17 mouse cellular contexts compared by ENCODE assay signal in genomic region chr9:77782201-77782600, GRCm38 (mm10). TPM values are rescaled to one million over a fixed set of nuclear protein-coding genes. Genes with fewer than 3 reads are reported as not detected.
DNase-seq lines count a peak whose midpoint lies in the region; ATAC-seq lines count a peak whose summit lies in the region.
"Had no signal": no experiment of that assay in that cellular context is flagged by ENCODE, and none has a peak within 500 bp of the region (broad histone marks: within the 10 kb centered on the region; RNA-seq: fewer than 3 reads in every experiment).

No protein-coding gene starts in this region.

- no peaks in the 10 kb centered on the region for H3K9me3 ChIP-seq in intestine, embryonic 16.5 days (ENCODE audit: control insufficient read depth, low read length)
- H3K9me3 ChIP-seq: embryonic facial prominence, embryonic 15.5 days; forebrain, embryonic 12.5 days; heart, embryonic 15.5 days; hindbrain, embryonic 10.5 days had no signal

- peak; percentile 66 for ATAC-seq in intestine, embryonic 16.5 days
- ATAC-seq in megakaryocyte-erythroid progenitor cell, adult 5-6 weeks (replicated peaks; ENCODE audit: low FRiP score, low TSS enrichment, poor library complexity, severe bottlenecking), result no peak
- ATAC-seq: CD4-positive, CD25-positive, alpha-beta regulatory T cell, adult 4 months had no signal

- WGBS in intestine, embryonic 16.5 days, result 43% methylated on average over 4 of the region's 4 CpGs

- no peak overlapping the region for H3K9ac ChIP-seq in intestine, embryonic 16.5 days (ENCODE audit: low read depth, low read length)
- H3K9ac ChIP-seq: embryonic facial prominence, embryonic 15.5 days; forebrain, embryonic 12.5 days; heart, embryonic 15.5 days; liver, embryonic 14.5 days had no signal

- peak; percentile 78 to 91 for DNase-seq in kidney, adult 8-10 months
- DNase-seq in kidney, postnatal 36 days, result peak; percentile 71 to 91
- DNase-seq in splenic B cell, adult 2 months (ENCODE audit: low read depth, low spot score), result peak; percentile 35
- DNase-seq in frontal cortex, adult 2 months (ENCODE audit: extremely low spot score in 1 of 2, low spot score in 1 of 2), result no peak
- DNase-seq in urinary bladder, postnatal 4 days (ENCODE audit: low spot score in 2 of 2), result no peak
- DNase-seq: adrenal gland, postnatal 10 days; cerebellum, adult 8-10 months; heart, adult 11 months; left cerebral cortex, postnatal 4 days had no signal

- peaks cover 4% of the 10 kb centered on the region; the same call in 1 of the 2 replicates for H3K4me1 ChIP-seq in intestine, embryonic 16.5 days (ENCODE audit: control insufficient read depth, insufficient read depth, low read length)
- H3K4me1 ChIP-seq: embryonic facial prominence, embryonic 15.5 days; forebrain, embryonic 12.5 days; hindbrain, embryonic 10.5 days had no signal

- no peak overlapping the region for H3K4me3 ChIP-seq in intestine, embryonic 16.5 days (ENCODE audit: low read length)
- H3K4me3 ChIP-seq: embryonic facial prominence, embryonic 15.5 days; forebrain, embryonic 12.5 days; heart, embryonic 15.5 days; hindbrain, embryonic 10.5 days had no signal

- H3K36me3 ChIP-seq in intestine, embryonic 16.5 days (ENCODE audit: control insufficient read depth, insufficient read depth, low read length), result peaks cover 2% of the 10 kb centered on the region; the same call in 1 of the 2 replicates
- peaks cover 8% of the 10 kb centered on the region for H3K36me3 ChIP-seq in splenic B cell, adult 2 months (ENCODE audit: control insufficient read depth, insufficient read depth, low read length, poor library complexity, severe bottlenecking)

- peak overlapping the region; percentile 77; the same call in 1 of the 2 replicates for H3K27ac ChIP-seq in intestine, embryonic 16.5 days (ENCODE audit: low read length)
- H3K27ac ChIP-seq: embryonic facial prominence, embryonic 15.5 days; forebrain, embryonic 12.5 days; hindbrain, embryonic 10.5 days; liver, embryonic 14.5 days had no signal

- H3K27me3 ChIP-seq in intestine, embryonic 16.5 days (replicated peaks; ENCODE audit: control insufficient read depth, insufficient read depth, low read length), result no peaks in the 10 kb centered on the region
- H3K27me3 ChIP-seq in splenic B cell, adult 2 months (ENCODE audit: control insufficient read depth, insufficient read depth, low read length, poor library complexity, severe bottlenecking), result no peaks in the 10 kb centered on the region
- H3K27me3 ChIP-seq: embryonic facial prominence, embryonic 15.5 days; forebrain, embryonic 12.5 days; heart, embryonic 15.5 days had no signal

- no peak overlapping the region; the same call in 1 of the 2 replicates for H3K4me2 ChIP-seq in intestine, embryonic 16.5 days (ENCODE audit: low read depth, low read length)
- H3K4me2 ChIP-seq: embryonic facial prominence, embryonic 15.5 days; forebrain, embryonic 12.5 days; heart, embryonic 15.5 days had no signal

RNA-seq across cellular contexts. Expression of gene Gclc, which starts 27.9 kb away (rescaled TPM):
- polyA plus RNA-seq in intestine, embryonic 16.5 days (2015; fragmentation: Nextera tagmentation; extraction: Ambion mirVana), result 4.7 and 10.1 TPM in 2 replicates
- 73.3 and 88.4 TPM in 2 replicates for total RNA-seq in megakaryocyte-erythroid progenitor cell, adult 5-6 weeks (2014; fragmentation: Nextera tagmentation)
- 74.4 and 85.9 TPM in 2 replicates for total RNA-seq in megakaryocyte-erythroid progenitor cell, adult 5-6 weeks (2017)
- polyA plus RNA-seq in frontal cortex, adult 2 months (2012; rRNA removed), result 36.7 and 39.4 TPM in 2 replicates

Comparison
In these comparisons a context has a peak if more than half of its experiments do, and no peak if none do; other contexts are left out.
1. DNase-seq: peak in kidney, adult 8-10 months (2 of 2), kidney, postnatal 36 days (2 of 2) and splenic B cell, adult 2 months (single experiment); none in frontal cortex, adult 2 months (0 of 2) and urinary bladder, postnatal 4 days (0 of 2).